Mouse (Mus musculus): ENCODE measurements around the gene Arhgap28.
A peak's percentile ranks its signal among the peaks of the same experiment; 100 is the strongest.
"Not testable (repeated sequence)": the region's sequence is repeated elsewhere in the genome, so short reads cannot be mapped to it uniquely, and the experiment has no call there.

Gene Arhgap28

DNA sequence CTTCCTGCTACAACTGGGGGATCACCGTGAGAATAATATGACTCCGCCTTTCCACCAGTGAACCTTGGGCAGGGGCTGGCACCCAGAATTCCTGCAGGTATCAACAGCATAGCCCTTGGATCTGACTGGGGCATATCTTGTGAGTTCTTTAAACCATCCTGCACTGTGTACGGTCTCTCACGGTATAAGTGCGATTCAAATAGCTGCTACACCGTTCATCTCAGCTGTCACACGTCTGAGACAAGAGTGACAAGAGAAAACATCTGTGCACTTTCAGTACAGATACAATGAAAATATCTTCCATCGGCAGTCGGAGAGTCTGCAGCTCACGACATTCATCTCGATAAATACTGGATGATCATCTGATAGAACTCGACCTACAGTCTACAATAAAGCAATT, 126.3 kb downstream of the Arhgap28 start:
- DNase-seq (ENCODE audit: low read depth, low spot score): no peak

GRCm38 (mm10) chr17:67869731-67870601, 134.0 kb downstream of the Arhgap28 start:
- DNase-seq (ENCODE audit: low read depth, low spot score): peak; percentile 38

DNA sequence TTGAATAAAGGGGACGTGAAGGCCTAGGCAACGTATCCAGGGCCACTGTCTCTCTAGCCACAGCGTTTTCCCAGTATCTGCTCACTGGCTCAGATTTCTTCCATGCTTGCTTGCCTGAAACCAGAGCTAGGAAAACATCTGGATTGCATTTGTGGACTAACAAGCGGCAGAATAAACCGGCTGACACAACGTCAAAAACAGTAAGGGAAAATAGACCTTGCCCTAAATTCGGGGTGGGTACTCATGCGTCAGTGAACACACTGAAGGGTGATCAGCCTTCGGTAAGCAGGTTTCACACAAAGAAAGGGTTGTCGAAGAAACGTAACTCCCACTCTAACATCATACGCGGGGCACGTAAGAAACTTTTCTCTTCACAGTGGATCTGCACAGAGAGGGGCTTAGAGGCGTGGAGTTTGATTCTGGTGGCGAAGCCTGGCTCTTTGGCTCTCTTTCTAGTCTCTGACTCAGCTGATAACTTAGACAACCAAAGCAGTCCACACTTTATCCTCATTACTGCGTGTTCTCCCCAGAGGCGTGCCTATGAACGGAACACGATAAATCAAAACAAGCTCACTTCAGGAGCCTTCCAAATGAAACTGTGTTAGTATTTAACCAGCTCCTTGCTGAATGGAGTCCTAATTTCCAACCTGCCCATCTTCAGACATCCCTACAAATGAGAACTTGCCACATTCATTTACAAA, 137.2 kb downstream of the Arhgap28 start:
- no peak for DNase-seq (ENCODE audit: low read depth, low spot score)

- no peak for DNase-seq (ENCODE audit: low read depth, low spot score)
Measured at GRCm38 (mm10) chr17:67866026-67866425, 137.9 kb downstream of the Arhgap28 start.

DNA sequence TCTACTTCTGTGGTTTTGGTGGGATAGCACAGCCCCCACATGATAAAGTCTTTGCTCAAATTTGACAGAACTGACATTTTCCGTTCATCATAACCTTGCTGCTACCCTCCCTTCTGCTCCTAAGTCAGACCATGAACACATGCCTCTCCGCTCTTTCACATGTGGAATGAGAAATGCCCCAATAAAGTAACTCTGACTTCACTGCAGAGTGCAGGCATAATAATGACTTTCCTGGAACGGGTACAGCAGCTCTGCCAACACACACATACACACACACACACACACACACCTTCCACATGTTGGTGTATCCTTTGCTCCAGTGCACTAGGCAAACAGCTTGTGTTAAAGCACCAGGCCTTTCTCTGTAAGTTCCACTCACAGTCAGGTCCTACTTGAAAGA, 139.0 kb downstream of the Arhgap28 start:
- DNase-seq (ENCODE audit: low read depth, low spot score): no peak

DNA sequence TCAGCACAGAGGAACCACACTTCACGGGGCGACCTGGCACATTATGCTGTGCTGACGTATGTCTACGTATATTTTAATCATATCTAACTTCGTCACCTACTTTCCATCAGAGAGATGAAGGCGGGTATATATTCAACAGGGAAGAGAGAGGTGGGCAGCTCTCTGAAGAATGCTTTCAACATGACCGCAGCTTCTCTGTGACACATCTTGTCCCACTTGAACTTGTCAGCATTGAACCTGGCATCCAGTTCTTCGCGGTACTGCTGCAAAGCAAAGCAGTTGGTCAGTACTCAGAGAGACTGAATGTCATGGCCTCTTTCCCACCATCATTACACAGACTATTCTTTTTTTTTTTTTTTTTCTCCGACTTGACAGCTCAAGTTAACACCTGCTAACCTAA, 139.6 kb downstream of the Arhgap28 start:
- DNase-seq (ENCODE audit: low read depth, low spot score): no peak

GRCm38 (mm10) chr17:67861744-67862535, 142.0 kb downstream of the Arhgap28 start:
- peak; percentile 17 for DNase-seq (ENCODE audit: low read depth, low spot score)

- DNase-seq (ENCODE audit: low read depth, low spot score): no peak
Measured at GRCm38 (mm10) chr17:67861080-67861630, 142.8 kb downstream of the Arhgap28 start.

- DNase-seq (ENCODE audit: low read depth, low spot score): not testable (repeated sequence)
Measured at GRCm38 (mm10) chr17:67841494-67841893, 162.4 kb downstream of the Arhgap28 start.

DNA sequence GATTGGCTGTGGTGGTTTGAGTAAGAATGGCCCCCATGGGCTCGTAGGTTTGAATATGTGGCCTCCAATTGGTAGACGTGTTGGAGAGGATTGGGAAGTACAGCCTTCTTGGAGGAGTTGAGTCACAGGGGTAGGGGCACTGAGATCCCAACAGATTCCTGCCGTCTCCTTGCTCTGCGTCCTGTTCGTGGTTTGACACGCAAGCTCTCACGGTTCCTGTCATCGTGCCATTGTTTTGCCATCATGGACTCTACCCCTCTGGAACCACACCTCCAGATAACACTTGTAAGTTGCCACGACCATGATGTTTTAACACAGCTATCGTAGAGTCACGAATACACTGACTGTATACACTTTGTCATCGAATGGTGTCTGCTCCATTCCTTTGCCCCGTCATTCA, 165.0 kb downstream of the Arhgap28 start:
- no peak for DNase-seq (ENCODE audit: low read depth, low spot score)

- DNase-seq (ENCODE audit: low read depth, low spot score): peak; percentile 32
Measured at GRCm38 (mm10) chr17:67837351-67838090, 166.4 kb downstream of the Arhgap28 start.

DNA sequence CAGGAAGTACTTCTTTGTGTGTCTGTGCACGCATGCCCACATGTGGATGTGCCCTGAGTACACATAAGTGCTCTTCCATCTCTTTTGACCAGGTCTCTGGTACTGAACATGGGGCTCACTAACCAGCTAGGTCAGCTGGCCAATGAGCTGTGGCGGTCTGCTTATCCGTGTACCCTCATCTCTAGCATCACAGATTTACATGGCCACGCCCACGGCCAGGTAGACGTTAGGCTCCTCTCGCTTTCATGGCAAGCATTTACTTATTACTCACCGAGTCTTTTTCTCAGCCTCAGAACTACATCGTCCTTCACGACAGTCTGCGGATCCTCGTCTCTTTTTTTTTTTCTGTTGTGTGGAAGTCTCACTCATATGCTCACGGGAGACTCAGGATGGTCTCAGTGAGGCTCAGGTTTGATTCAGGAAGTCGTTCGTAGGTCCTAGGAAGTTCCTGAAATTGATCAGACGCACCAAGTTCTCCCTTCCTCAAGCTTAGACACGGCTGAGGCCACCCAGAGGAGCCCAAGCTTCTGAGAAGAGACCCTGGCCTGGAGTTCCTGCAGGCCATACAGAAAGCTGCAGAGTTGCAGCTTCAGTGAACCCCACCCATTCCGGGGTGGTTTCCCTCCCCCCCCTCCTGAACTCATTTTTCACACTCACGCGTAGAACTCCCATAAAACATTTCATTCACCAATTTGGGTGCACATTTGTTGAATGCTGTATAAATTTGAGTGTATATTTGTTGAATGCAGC, 167.6 kb downstream of the Arhgap28 start:
- no peak for DNase-seq (ENCODE audit: low read depth, low spot score)

DNA sequence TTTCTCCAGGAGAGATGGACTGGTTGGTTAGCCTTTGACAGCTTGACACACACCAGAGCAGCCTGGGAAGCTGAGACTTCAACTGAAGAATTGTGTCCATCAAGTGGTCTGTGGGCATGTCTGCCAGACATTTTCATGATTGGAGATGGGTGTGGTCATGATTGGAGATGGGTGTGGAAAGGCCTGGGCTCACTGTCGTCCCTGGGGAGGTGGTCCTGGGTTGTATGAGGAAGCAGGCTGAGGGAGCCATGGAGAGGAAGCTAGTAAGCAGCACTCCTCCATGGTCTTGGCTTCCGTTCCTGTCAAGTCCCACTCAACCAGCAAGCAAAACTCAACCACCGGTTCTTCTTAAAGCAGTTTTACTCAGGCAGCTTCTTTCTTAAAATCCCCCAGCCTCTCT, 176.5 kb downstream of the Arhgap28 start:
- no peak for DNase-seq (ENCODE audit: low read depth, low spot score)

GRCm38 (mm10) chr17:67816916-67817315, 187.0 kb downstream of the Arhgap28 start:
- no peak for DNase-seq (ENCODE audit: low read depth, low spot score)

DNA sequence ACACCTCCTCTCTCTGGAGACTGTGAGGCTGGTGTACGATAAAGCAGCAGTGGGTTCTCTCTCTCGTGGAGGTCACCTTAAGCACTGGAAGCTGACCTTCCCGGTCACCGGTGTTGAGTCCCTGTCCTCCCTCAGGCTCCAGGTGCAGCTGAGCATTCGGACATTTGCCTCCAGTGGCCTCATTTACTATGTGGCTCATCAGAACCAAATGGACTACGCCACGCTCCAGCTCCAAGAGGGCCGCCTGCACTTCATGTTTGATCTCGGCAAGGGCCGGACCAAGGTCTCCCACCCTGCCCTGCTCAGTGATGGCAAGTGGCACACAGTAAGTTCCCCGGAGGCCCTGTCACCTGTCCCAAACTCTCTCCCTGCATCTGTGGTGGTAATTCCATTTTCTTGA, 188.2 kb downstream of the Arhgap28 start:
- DNase-seq (ENCODE audit: low read depth, low spot score): no peak

DNA sequence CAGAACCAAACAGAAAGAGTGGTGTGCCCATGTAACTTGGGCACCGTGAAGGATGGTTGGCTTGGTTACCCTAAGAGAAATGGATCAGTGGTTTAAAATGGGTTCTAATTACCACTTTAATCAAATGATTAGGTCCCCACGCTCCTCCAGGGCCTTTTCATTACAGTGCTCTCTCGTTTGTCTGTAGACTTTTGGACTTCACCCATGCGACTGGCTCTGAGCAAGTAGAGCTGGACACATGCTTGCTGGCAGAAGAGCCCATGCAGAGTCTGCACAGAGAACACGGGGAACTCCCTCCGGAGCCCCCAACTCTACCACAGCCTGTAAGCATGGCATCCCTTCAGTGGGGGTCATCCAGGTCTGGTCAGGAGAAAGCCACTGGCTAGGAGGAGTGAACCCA, 190.3 kb downstream of the Arhgap28 start:
- no peak for DNase-seq (ENCODE audit: low read depth, low spot score)

DNA sequence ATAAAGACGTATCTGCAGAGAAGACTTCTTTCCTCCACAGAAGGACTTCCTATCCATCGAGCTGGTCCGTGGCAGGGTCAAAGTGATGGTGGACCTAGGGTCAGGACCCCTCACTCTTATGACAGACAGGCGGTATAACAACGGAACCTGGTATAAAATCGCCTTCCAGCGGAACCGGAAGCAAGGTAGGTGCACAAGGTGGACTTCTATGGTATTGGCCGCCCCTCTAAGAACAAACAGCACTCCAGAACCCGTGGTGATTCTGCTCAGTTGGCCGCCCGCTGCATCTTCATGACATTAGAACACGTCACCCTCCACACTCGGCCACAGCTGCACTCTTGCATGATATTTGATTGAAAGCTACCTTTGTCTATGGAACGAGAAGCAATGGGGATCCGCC, 194.7 kb downstream of the Arhgap28 start:
- DNase-seq (ENCODE audit: low read depth, low spot score): no peak

Data from telencephalon, adult 2 months (tissue).